Comparison of ENCODE assay signal across 21 mouse cellular contexts in genomic region chr17:19437623-19438022, GRCm38 (mm10).
DNase-seq lines count a peak whose midpoint lies in the region; ATAC-seq lines count a peak whose summit lies in the region.
"Had no signal": no experiment of that assay in that cellular context is flagged by ENCODE, and none has a peak within 500 bp of the region (broad histone marks: within the 10 kb centered on the region; RNA-seq: fewer than 3 reads in every experiment).

No protein-coding gene starts in this region.

- peak; percentile 61 for ATAC-seq in activated CD4-positive, CD25-positive, alpha-beta regulatory T cell, adult 4 months
- peak; percentile 84 for ATAC-seq in inflammation-experienced regulatory T-cells, adult 6 months
- ATAC-seq: forebrain, embryonic 13.5 days; forebrain, embryonic 15.5 days; forebrain, postnatal 0 days; Patski had no signal

- peak; percentile 74 for DNase-seq in A20 (ENCODE audit: low read depth, low spot score)
- DNase-seq in CD4-positive, CD25-positive, alpha-beta regulatory T cell, adult 2 months (ENCODE audit: low read depth, low spot score), result peak; percentile 5
- no peak for DNase-seq in kidney, adult 18-20 months
- DNase-seq in layer of hippocampus, adult 8-10 months (ENCODE audit: low spot score in 2 of 2), result no peak
- DNase-seq in adrenal gland, postnatal 10 days, result no peak
- no peak for DNase-seq in layer of hippocampus, adult 11-12 months (ENCODE audit: low spot score)
- DNase-seq: adrenal gland, adult 2 months; adrenal gland, postnatal 14 days; cerebellum, adult 11 months; cerebellum, adult 18-20 months; cerebellum, adult 8-10 months; cerebellum, adult 9-11 months; cerebellum, postnatal 14 days; cerebellum, postnatal 36 days; embryo, embryonic 11 days; forebrain, postnatal 0 days had no signal

Comparison
In these comparisons a context has a peak if more than half of its experiments do, and no peak if none do; other contexts are left out.
1. DNase-seq: peak in A20 (single experiment) and CD4-positive, CD25-positive, alpha-beta regulatory T cell, adult 2 months (single experiment); none in kidney, adult 18-20 months (single experiment), layer of hippocampus, adult 8-10 months (0 of 2), adrenal gland, postnatal 10 days (single experiment) and layer of hippocampus, adult 11-12 months (single experiment).